ENCODE assay signal across 15 mouse cellular contexts in the genomic region with DNA sequence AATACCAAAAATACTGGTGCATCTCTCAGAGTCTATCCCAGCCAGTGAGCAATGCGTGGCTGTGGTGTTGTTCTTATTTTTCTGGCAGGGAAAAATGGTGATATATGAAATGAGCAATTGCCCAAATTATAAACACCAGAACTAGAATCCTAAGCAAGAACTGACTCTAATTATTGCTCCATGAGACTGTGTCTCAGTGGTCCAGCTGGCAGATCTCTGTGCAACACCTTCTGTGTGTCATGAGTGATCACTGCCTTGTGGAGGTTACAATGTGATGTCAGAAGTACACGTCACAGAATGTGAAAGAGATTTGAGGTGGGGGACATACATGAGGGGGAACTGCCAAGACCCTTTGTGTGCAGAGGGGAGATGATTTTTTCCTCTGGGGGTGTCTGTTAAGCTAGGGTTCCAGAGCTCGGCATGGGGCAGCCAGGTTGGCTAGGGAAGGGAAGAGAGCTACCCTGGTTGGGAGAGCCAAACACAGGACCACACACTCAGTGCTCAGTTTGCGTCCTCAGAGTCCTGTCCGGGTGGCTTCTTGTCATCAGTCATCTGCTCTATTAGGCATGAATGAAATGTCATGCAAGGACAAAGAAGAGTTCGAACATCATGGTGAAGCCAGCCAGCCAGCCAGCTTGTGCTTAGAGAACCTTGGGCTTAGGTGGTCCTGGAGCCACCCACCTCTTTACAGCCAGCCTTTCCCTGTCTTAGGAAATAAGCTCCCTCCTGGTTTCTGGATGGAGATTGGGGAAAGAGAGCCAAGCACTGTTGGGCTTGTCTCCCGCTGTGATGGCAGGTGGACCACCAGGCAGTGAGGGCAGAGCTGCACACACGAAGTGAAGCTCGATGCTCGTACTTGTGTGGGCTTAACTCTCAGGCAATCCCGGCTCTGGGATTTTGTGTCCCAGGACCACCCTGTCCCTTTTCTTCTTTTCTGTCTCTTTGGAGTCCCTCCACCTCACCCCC.
"Had no signal": no experiment of that assay in that cellular context is flagged by ENCODE, and none has a peak within 500 bp of the region (broad histone marks: within the 10 kb centered on the region; RNA-seq: fewer than 3 reads in every experiment).

No protein-coding gene starts in this region.

- H3K36me3 ChIP-seq: limb, embryonic 12.5 days; liver, embryonic 13.5 days; stomach, embryonic 15.5 days had no signal

- H3K27me3 ChIP-seq: stomach, embryonic 15.5 days had no signal

- ATAC-seq: liver, postnatal 0 days; midbrain, embryonic 16.5 days had no signal

- H3K27ac ChIP-seq: left cerebral cortex, adult 2 months; limb, embryonic 12.5 days; liver, embryonic 13.5 days; macrophage; stomach, embryonic 15.5 days had no signal

- DNase-seq: kidney, adult 8-10 months; kidney, postnatal 25 days; liver; liver, embryonic 13.5 days; liver, postnatal 0 days; right cerebral cortex, postnatal 14 days; thymus, adult 2 months; thymus, postnatal 25 days had no signal

- H3K9me3 ChIP-seq: limb, embryonic 12.5 days; liver, embryonic 13.5 days; stomach, embryonic 15.5 days had no signal

- H3K4me3 ChIP-seq: left cerebral cortex, adult 2 months; limb, embryonic 12.5 days; liver, embryonic 13.5 days; megakaryocyte, embryonic 14.5 days; stomach, embryonic 15.5 days had no signal

- H3K9ac ChIP-seq: limb, embryonic 12.5 days; liver, embryonic 13.5 days; liver, postnatal 0 days; stomach, embryonic 15.5 days had no signal

- H3K4me2 ChIP-seq: limb, embryonic 12.5 days; liver, embryonic 13.5 days; midbrain, embryonic 11.5 days; stomach, embryonic 15.5 days had no signal
